Mouse (Mus musculus): ENCODE measurements around the gene Cant1.

DNA sequence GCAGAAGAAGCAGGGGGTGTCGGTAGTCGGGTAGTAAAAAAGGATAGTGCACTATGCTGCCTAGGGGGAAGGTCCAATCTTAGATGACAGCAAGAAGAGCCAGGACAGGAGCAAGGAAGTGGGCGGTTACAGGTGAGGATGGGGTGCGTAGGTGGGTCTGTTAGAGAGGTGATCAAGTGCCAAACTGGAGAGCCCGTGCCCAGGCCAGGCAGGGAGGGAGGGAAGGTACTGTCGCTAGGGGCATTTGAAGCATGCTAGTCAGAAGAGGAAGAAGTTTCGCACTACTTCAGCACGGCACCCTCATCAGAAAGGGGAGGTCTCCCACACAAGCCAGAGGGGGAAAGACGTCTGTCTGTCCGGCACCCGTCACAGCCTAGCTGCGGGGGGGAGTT is 448 bp downstream of the Cant1 start:
- TF ChIP-seq EP300 (IDR thresholded peaks at IDR 0.05; ENCODE audit: low read depth) (no peak), CTCF (IDR thresholded peaks at IDR 0.05; ENCODE audit: low read depth) (peak; percentile 10; the same call in 1 of the 2 replicates)

Measured in liver, embryonic 14.5 days (tissue).